Mouse (Mus musculus): ENCODE measurements around the gene Nek5. TPM values are rescaled to one million over a fixed set of nuclear protein-coding genes. Genes with fewer than 3 reads are reported as not detected.

Nek5 gene
- total and polyA plus RNA-seq, 3 experiments, result 0.04 TPM; not detected in 2

DNA sequence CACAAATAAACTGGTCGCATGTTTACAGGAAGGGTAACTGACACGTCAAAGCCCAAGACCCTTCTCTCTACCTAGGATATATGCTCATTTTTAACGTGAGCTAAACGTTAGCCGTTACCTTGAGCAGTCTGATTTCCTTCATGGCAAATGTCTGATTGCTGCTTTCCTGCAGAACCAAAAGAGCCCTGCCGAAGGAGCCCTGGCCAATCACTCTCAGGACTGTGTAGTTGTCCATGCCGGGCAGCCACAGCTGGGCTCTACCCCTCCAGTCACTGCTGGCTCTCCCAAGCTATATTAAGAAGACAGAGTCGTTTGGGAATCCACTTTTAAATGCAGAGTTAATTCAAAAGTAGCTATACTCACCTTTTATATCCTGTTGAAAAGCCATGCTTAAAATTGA lies 37.4 kb upstream of the Nek5 start:
- H3K36me3 ChIP-seq (ENCODE audit: control insufficient read depth in 1 of 2, insufficient read depth in 2 of 2, low read length in 2 of 2), result peaks cover 0 to 3% of the 10 kb centered on the region in 2 experiments; a peak in 2 of 4 replicates

DNA sequence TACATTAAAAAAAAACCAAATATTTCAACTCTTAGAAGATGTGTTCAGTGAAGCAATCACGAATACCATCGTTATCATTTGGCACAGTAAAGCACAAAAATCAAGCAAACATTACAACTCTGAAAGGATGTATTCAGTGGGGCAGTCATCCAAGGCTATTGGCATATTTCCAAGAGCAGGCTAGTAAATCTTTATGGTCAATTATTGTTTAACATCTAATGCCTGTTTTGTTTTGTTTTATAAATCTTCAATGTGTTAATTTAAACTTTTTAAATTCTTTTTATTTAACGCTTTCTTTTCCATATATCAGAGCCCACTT lies 25.5 kb upstream of the Nek5 start:
- Histone ChIP-seq H3K27ac (ENCODE audit: control insufficient read depth, low read depth, low read length) (no peak overlapping the region), H3K9ac (ENCODE audit: control insufficient read depth, low read depth, low read length, poor library complexity, severe bottlenecking) (no peak overlapping the region), H3K27me3 (ENCODE audit: control insufficient read depth in 1 of 2, insufficient read depth in 2 of 2, low read length in 2 of 2) (no peaks in the 10 kb centered on the region), H3K4me3 (ENCODE audit: control insufficient read depth in 1 of 2, insufficient read depth in 1 of 2, low read depth in 2 of 2, low read length in 2 of 2) (no peak overlapping the region), H3K4me1 (ENCODE audit: control insufficient read depth in 1 of 2, insufficient read depth in 2 of 2, low read length in 2 of 2) (no peaks in the 10 kb centered on the region), H3K79me2 (ENCODE audit: control insufficient read depth, insufficient read depth, low read length, poor library complexity) (no peaks in the 10 kb centered on the region), H3K9me3 (replicated peaks; ENCODE audit: insufficient read depth, low read length) (no peaks in the 10 kb centered on the region), H3K36me3 (ENCODE audit: control insufficient read depth in 1 of 2, insufficient read depth in 2 of 2, low read length in 2 of 2) (no peaks in the 10 kb centered on the region)
- no peak for TF ChIP-seq RAD21 (IDR thresholded peaks at IDR 0.05; ENCODE audit: low read depth, low read length)
- no peak for DNase-seq (ENCODE audit: low read depth, low spot score)

More for the DNA sequence above, 37.4 kb upstream of the Nek5 start:
- H3K27ac ChIP-seq (ENCODE audit: control insufficient read depth, low read depth, low read length), result no peak overlapping the region
- H3K27me3 ChIP-seq (ENCODE audit: control insufficient read depth in 1 of 2, insufficient read depth in 2 of 2, low read length in 2 of 2), result no peaks in the 10 kb centered on the region
- H3K9me3 ChIP-seq (replicated peaks; ENCODE audit: insufficient read depth, low read length), result no peaks in the 10 kb centered on the region
- peaks cover 0 to 5% of the 10 kb centered on the region in 2 experiments; a peak in 2 of 4 replicates for H3K4me1 ChIP-seq (ENCODE audit: control insufficient read depth in 1 of 2, insufficient read depth in 2 of 2, low read length in 2 of 2)
- no peak for DNase-seq (ENCODE audit: low read depth, low spot score)
- no peaks in the 10 kb centered on the region for H3K79me2 ChIP-seq (ENCODE audit: control insufficient read depth, insufficient read depth, low read length, poor library complexity)
- TF ChIP-seq POLR2AphosphoS2 (IDR thresholded peaks at IDR 0.05; ENCODE audit: low read length) (no peak), CHD1 (IDR thresholded peaks at IDR 0.05; ENCODE audit: low read depth, low read length) (no peak), MXI1 (IDR thresholded peaks at IDR 0.05; ENCODE audit: low read depth, low read length) (no peak), EP300 (IDR thresholded peaks at IDR 0.05; ENCODE audit: low read depth in 1 of 2, low read length in 2 of 2) (no peak), ETS1 (IDR thresholded peaks at IDR 0.05; ENCODE audit: low read depth, low read length) (no peak), NRF1 (IDR thresholded peaks at IDR 0.05; ENCODE audit: insufficient read depth, low read depth, low read length, poor library complexity, severe bottlenecking) (no peak), ZKSCAN1 (IDR thresholded peaks at IDR 0.05; ENCODE audit: low read depth, low read length) (no peak), SIN3A (IDR thresholded peaks at IDR 0.05; ENCODE audit: low read length) (no peak), ELF1 (IDR thresholded peaks at IDR 0.05; ENCODE audit: low read depth, low read length) (no peak), MEF2A (IDR thresholded peaks at IDR 0.05; ENCODE audit: extremely low read depth, insufficient replicate concordance, low read depth, low read length, poor library complexity, severe bottlenecking) (no peak)
- H3K4me3 ChIP-seq (ENCODE audit: control insufficient read depth in 1 of 2, insufficient read depth in 1 of 2, low read depth in 2 of 2, low read length in 2 of 2), result no peak overlapping the region
- no peak overlapping the region for H3K9ac ChIP-seq (ENCODE audit: control insufficient read depth, low read depth, low read length, poor library complexity, severe bottlenecking)

DNA sequence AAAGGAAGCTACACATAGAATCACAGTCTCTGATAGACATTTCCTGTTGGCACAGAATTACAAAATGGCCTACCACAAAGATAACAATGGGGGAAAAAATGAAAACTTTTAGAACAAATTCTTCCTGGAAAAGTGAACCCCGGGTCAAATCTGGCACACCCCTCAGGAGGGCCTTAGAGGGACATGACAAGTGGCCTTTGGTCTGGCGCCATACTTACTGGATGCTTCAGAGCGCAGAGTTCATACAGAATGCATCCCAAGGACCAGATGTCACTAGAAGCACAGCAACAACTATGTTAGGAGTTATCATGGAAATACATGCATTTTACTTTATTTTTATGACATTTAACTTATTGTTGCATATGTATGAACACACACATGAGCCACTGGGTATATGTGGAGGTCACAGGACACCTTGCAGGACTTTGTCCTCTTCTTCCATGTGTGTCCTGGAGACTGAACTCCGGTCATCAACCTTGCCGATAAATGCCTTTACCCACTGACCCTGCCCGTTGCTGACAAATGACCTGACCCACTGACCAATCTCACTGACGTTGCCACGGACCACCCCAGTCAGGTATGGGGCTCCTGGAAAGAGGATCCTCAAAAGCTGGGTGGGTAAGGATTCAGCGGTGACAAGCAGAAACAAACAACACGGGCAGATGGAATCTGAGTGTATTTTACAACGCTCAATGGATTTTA lies 24.9 kb upstream of the Nek5 start:
- Histone ChIP-seq H3K36me3 (ENCODE audit: control insufficient read depth in 1 of 2, insufficient read depth in 2 of 2, low read length in 2 of 2) (no peaks in the 10 kb centered on the region), H3K27ac (ENCODE audit: control insufficient read depth, low read depth, low read length) (no peak overlapping the region), H3K27me3 (ENCODE audit: control insufficient read depth in 1 of 2, insufficient read depth in 2 of 2, low read length in 2 of 2) (no peaks in the 10 kb centered on the region), H3K4me1 (ENCODE audit: control insufficient read depth in 1 of 2, insufficient read depth in 2 of 2, low read length in 2 of 2) (no peaks in the 10 kb centered on the region), H3K79me2 (ENCODE audit: control insufficient read depth, insufficient read depth, low read length, poor library complexity) (no peaks in the 10 kb centered on the region), H3K9me3 (replicated peaks; ENCODE audit: insufficient read depth, low read length) (no peaks in the 10 kb centered on the region), H3K9ac (ENCODE audit: control insufficient read depth, low read depth, low read length, poor library complexity, severe bottlenecking) (no peak overlapping the region), H3K4me3 (ENCODE audit: control insufficient read depth in 1 of 2, insufficient read depth in 1 of 2, low read depth in 2 of 2, low read length in 2 of 2) (no peak overlapping the region)
- TF ChIP-seq JUND (IDR thresholded peaks at IDR 0.05; ENCODE audit: low read depth, low read length), result no peak
- no peak for TF ChIP-seq TCF12 (IDR thresholded peaks at IDR 0.05; ENCODE audit: low read depth, low read length)
- no peak for TF ChIP-seq E2F4 (IDR thresholded peaks at IDR 0.05; ENCODE audit: borderline replicate concordance, low read depth, low read length)
- no peak for TF ChIP-seq ETS1 (IDR thresholded peaks at IDR 0.05; ENCODE audit: low read depth, low read length)
- DNase-seq (ENCODE audit: low read depth, low spot score), result no peak

Measured in MEL (cell line).